Mouse (Mus musculus): ENCODE results near the gene Erp44.

DNA sequence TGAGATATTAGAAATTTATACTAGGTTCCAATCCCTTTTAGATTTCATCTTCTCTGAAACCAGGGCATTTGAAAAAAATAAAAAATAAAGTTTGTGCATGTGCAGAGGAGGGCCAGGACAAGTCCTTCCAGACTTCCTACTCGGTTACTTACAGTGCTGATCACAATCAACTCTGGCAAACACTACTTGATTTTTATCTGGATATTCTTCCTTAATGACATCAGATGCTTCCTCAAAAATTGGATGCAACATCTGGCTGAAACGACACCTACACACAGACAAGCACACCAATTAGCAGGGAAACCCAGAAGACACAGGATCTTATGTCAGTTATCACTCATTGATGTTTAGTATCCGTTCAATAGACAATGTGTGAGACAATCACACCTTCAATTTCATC, 42.6 kb downstream of the Erp44 start:
- no peak for TF ChIP-seq HCFC1 (IDR thresholded peaks at IDR 0.05; ENCODE audit: borderline replicate concordance, insufficient read depth, low read length)
- no peak for TF ChIP-seq ZC3H11A (IDR thresholded peaks at IDR 0.05; ENCODE audit: borderline replicate concordance, low read depth, low read length)
- TF ChIP-seq MAFK (IDR thresholded peaks at IDR 0.05; ENCODE audit: insufficient read depth, low read depth, low read length): no peak

All from ES-E14 (cell line).